Mouse (Mus musculus) lung, embryonic 14.5 days (tissue): ENCODE measurements around the gene Zfp131. TPM values are rescaled to one million over a fixed set of nuclear protein-coding genes. Genes with fewer than 3 reads are reported as not detected.

ENCODE experiments used
- ATAC-seq: fragments of 200-750 bp; cut with Nextera tagmentation; 2 replicates; pipeline ENCODE4 v1.8.0; 2017; ENCODE audit warnings: mild to moderate bottlenecking, moderate TSS enrichment, moderate library complexity; ENCODE audit not compliant: insufficient read depth
- DNase-seq: peaks from one replicate; pipeline ENCODE4 v3.0.0-alpha.2; 2015
- H3K27ac ChIP-seq: fragments of 300-500 bp; sonication (generic); 2 replicates; pipeline ENCODE4 v1.5.1; 2014; ENCODE audit warnings: low read depth, mild to moderate bottlenecking, moderate library complexity
- H3K27me3 ChIP-seq: fragments of 300-500 bp; sonication (generic); 2 replicates; pipeline ENCODE4 v1.6.1; 2014; ENCODE audit warnings: low read length, control low read depth; ENCODE audit not compliant: insufficient read depth
- H3K36me3 ChIP-seq: fragments of 300-500 bp; sonication (generic); 2 replicates; pipeline ENCODE4 v1.6.1; 2014; ENCODE audit warnings: control low read depth; ENCODE audit not compliant: insufficient read depth
- H3K4me1 ChIP-seq: fragments of 300-500 bp; sonication (generic); 2 replicates; pipeline ENCODE4 v1.6.1; 2014; ENCODE audit warnings: antibody characterized with exemption, control low read depth; ENCODE audit not compliant: insufficient read depth
- H3K4me2 ChIP-seq: fragments of 300-500 bp; sonication (generic); 2 replicates; pipeline ENCODE4 v1.6.1; 2014; ENCODE audit warnings: mild to moderate bottlenecking
- H3K4me3 ChIP-seq: fragments of 300-500 bp; sonication (generic); 2 replicates; pipeline ENCODE4 v1.5.1; 2014; ENCODE audit warnings: low read depth, low read length
- H3K9ac ChIP-seq: fragments of 300-500 bp; sonication (generic); 2 replicates; pipeline ENCODE4 v1.6.1; 2014
- H3K9me3 ChIP-seq: fragments of 300-500 bp; sonication (generic); 2 replicates; pipeline ENCODE4 v1.6.1; 2016; ENCODE audit warnings: low read depth, low read length, control low read depth
- CTCF ChIP-seq: IDR thresholded peaks from 2 replicates; pipeline ENCODE4 v1.5.1; 2016; ENCODE audit warnings: antibody characterized with exemption, low read depth
- WGBS: fragments of 180-500 bp; shearing (Covaris S2); extraction: QIAGEN DNeasy Blood & Tissue Kit; methylation state at CpG from one replicate; pipeline ENCODE4 v1.1.7; 2014; 5-methylcytosine and 5-hydroxymethylcytosine counted together
- polyA plus RNA-seq: library from polyadenylated mRNA; unstranded; fragments of >200 nt; fragmentation: Nextera tagmentation; extraction: Ambion mirVana; gene quantifications from 2 replicates; pipeline ENCODE4 v1.2.1, GENCODE M21; 2014

Zfp131 gene
- polyA plus RNA-seq, 1 experiment from 2014 or later = 43.8 TPM

DNA sequence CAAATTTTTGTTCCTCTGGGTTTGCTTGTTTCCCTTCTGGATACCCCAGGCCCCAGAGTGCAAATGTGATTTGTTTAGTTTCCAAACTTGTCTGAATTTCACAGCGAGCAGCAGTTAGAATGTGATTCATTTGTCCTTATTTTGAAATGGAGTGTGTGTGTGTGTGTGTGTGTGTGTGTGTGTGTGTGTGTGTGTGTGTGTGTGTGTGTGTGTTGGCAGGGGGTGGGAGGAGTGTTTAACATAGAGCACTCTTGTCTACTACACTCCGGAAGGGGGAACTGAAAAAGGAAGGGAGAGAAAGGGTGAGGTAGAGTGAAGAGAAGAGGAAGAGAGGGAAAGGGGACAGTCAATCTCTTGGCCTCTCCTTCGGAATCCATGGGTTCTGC, 36.1 kb downstream of the Zfp131 start:
- WGBS = 23% methylated on average over 3 of the region's 3 CpGs
- no peak overlapping the region; the same call in 1 of the 2 replicates for H3K9ac ChIP-seq

DNA sequence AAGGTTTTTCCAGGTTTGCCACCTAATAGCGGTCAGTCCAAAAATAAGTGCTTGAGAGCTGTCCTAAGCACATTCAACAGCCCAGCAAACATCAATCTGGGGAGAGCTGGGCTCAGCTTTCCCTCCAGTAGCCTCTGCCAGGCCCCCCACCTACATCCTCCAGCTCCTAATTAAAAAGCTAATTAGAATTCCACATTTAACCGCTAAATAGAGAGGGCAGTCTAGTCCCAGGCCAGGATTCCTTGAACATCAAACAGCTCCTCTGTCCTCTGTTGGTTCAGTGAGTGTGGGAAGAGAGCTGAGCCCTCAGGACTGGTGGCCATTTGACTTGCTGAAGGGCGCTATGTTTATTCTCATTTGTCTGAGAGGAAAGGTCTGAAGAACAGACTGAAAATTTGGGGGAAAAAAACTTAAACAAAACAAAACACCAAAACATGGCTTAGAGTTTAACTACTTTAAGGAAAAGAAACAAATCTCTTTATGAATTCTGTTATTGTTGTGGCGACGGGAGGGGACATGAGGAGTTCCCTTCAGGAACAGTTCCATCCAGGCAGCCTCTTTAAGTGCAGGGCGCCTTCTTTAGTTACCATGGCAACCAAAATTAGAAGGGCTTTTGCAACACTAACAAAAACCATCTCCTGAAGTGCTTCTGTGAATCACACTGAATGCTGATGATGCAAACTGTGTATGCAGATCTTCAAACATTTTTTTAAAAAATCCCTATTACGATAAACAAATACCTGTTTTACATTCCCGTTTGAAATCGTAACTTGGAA, 36.6 kb downstream of the Zfp131 start:
- Histone ChIP-seq H3K27ac (no peak overlapping the region), H3K36me3 (peaks cover under 1% of the 10 kb centered on the region; the same call in 1 of the 2 replicates), H3K4me3 (no peak overlapping the region), H3K4me2 (no peak overlapping the region), H3K9ac (no peak overlapping the region), H3K4me1 (peaks cover 5% of the 10 kb centered on the region; the same call in 1 of the 2 replicates), H3K9me3 (no peaks in the 10 kb centered on the region), H3K27me3 (no peaks in the 10 kb centered on the region)
- whole genome bisulfite sequencing = 61% methylated on average over 9 of the region's 9 CpGs
- ATAC-seq (no peak), DNase-seq (peak; percentile 16)
- no peak for TF ChIP-seq CTCF

More for the DNA sequence above, 36.1 kb downstream of the Zfp131 start:
- Histone ChIP-seq H3K4me1 (peaks cover 5% of the 10 kb centered on the region; the same call in 1 of the 2 replicates), H3K27ac (no peak overlapping the region), H3K4me2 (peak overlapping the region; percentile 89), H3K27me3 (no peaks in the 10 kb centered on the region), H3K4me3 (peak overlapping the region; percentile 49), H3K9me3 (no peaks in the 10 kb centered on the region), H3K36me3 (peaks cover 7% of the 10 kb centered on the region; the same call in 1 of the 2 replicates)
- ATAC-seq (no peak), DNase-seq (no peak)
- TF ChIP-seq CTCF = no peak

DNA sequence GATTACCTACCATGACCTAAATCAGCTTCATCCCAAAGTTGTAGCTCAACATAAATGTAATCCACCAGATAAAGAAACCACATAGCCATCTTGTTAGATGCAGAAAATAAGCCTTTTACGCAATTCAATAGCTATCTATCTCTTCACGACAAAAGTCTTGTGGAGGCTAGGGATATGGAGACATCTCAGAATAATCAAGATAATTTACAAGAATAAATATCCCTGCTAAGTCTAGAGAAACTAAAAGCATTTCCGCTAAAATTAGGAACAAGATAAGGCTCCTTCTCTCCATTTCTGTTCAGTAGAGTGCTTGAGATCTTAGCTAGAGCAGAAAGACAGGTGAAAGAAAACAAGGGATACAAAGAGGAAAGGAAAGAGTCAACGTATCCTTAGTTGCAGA, 43.8 kb downstream of the Zfp131 start:
- 77% methylated on average over 4 of the region's 4 CpGs for WGBS
- TF ChIP-seq CTCF = no peak
- Histone ChIP-seq H3K27me3 (no peaks in the 10 kb centered on the region), H3K9me3 (no peaks in the 10 kb centered on the region), H3K27ac (no peak overlapping the region), H3K4me2 (no peak overlapping the region), H3K36me3 (no peaks in the 10 kb centered on the region), H3K4me1 (no peaks in the 10 kb centered on the region), H3K4me3 (no peak overlapping the region), H3K9ac (no peak overlapping the region)
- DNase-seq = no peak
- ATAC-seq = no peak

DNA sequence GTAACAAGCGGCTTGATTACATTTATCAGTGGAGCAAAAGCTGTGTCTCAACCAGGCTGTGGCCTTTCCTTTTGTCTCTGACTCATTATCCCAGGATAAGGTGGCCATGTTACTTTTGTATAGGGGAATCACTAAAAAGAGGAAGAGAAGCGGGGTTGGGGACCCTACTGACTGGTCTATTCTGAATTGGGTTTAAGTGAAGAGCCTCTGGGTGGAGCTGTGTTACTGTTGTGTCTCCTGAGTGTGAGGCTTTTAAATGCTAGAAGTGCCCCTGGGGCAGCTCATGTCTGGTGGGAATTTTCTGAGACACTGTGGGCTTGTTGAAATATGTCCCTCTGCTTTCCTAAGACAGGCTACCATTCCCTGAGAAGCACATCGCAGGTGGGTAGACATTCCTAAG, 47.2 kb downstream of the Zfp131 start:
- Histone ChIP-seq H3K27ac (no peak overlapping the region), H3K4me3 (no peak overlapping the region), H3K9ac (no peak overlapping the region), H3K36me3 (no peaks in the 10 kb centered on the region), H3K9me3 (no peaks in the 10 kb centered on the region), H3K4me1 (no peaks in the 10 kb centered on the region), H3K27me3 (no peaks in the 10 kb centered on the region), H3K4me2 (no peak overlapping the region)
- ATAC-seq = no peak
- no peak for DNase-seq
- WGBS = 70% methylated on average over 3 of the region's 3 CpGs
- no peak for TF ChIP-seq CTCF

DNA sequence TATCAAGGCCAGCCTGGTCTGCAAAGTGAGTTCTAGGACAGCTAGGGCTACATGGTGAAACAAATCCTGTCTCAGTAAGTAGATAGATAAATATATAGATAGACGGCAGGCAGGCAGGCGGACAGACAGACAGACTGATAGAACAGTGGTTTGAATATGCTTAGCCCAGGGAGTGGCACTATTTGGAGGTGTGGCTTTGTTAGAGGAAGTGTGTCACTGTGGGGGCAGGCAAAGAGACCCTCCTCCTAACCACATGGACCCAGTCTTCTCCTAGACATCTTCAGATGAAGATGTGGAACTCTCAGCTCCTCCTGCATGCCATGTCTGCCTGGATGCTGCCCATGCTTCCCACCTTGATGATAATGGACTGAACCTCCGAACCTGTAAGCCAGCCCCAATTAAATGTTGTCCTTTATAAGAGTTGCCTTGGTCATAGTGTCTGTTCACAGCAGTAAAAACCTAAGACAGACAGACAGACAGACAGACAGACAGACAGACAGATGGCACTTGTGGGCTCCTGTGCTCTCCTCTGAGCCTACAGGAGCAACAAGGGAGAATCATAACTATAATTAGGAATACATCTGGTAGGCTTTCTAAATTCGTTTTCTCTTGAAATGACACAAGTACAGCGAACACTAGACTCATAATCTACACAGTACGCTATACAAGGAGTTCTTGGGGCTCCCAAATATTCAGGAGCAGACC, 47.8 kb downstream of the Zfp131 start:
- Histone ChIP-seq H3K27ac (no peak overlapping the region), H3K4me3 (no peak overlapping the region), H3K27me3 (no peaks in the 10 kb centered on the region), H3K36me3 (no peaks in the 10 kb centered on the region), H3K9me3 (no peaks in the 10 kb centered on the region), H3K9ac (no peak overlapping the region), H3K4me2 (no peak overlapping the region), H3K4me1 (no peaks in the 10 kb centered on the region)
- no peak for TF ChIP-seq CTCF
- no peak for DNase-seq
- 83% methylated on average over 6 of the region's 6 CpGs for WGBS
- no peak for ATAC-seq

DNA sequence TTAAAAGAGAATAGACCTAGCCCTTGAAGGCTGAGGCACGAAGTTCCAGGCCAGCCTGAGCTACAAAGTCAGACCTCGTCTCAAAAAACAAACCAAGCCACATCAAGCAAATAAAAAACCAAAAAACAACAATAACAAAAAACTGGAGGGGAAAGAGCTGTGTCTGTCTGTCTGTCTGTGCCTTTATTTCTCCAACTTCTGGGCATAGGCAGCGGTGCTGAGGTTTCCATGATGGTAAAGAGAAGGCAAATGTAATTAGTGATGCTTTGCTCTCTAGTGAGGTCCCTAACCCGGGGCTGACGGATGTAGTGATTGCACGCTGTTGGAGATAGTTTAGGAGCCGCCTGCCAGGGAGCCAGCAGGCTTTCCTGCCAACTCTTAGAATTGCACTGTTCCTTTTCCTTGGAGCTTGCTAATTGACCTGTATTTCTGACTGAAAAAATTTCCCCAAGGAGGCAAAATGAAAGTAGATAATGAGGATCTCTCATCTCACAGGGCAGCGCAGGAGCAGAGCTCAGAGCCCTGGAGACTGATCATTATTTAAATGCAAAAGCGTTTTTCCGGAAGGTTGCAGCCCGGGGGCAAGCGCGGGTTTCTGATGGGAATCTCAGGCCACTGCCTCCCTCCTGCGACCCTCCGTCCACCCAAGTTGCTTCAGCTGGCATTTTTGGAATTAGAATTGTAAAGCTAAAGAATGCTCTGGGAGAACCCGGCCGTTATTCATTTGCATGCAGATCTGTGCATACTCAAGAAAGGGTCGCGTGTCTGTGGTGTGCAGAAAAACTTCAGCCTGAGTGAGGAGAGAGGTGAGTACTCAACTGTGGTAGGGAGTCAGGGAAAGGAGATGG, 49.1 kb downstream of the Zfp131 start:
- DNase-seq (peak; percentile 29), ATAC-seq (no peak)
- no peak for TF ChIP-seq CTCF
- no peaks in the 10 kb centered on the region for H3K36me3 ChIP-seq
- peak overlapping the region; percentile 33 for H3K9ac ChIP-seq
- H3K27me3 ChIP-seq = no peaks in the 10 kb centered on the region
- peak overlapping the region; percentile 14; the same call in 1 of the 2 replicates for H3K4me3 ChIP-seq
- no peaks in the 10 kb centered on the region for H3K9me3 ChIP-seq
- no peak overlapping the region for H3K27ac ChIP-seq
- 12% methylated on average over 19 of the region's 19 CpGs for WGBS
- no peaks in the 10 kb centered on the region for H3K4me1 ChIP-seq
- peak overlapping the region; percentile 56 for H3K4me2 ChIP-seq
